Mouse (Mus musculus) C2C12 (cell line): ENCODE measurements at regions not wholly inside any gene's neighbourhood (a gene's known extent, or its start where the extent isn't known, plus 50 kb on each side); places are given as distances from the start of the nearest gene placed in this dataset.

Experiments used
- H3K27me3 ChIP-seq: one replicate; pipeline ENCODE4 v1.6.1; 2011; ENCODE audit not compliant: control insufficient read depth, insufficient read depth, insufficient read length
- H3K36me3 ChIP-seq: one replicate; pipeline ENCODE4 v1.6.1; 2011; ENCODE audit not compliant: control insufficient read depth, insufficient read depth
- H3K4me3 ChIP-seq: one replicate; pipeline ENCODE4 v1.5.1; 2011; ENCODE audit warnings: mild to moderate bottlenecking, control low read depth; ENCODE audit not compliant: poor library complexity, insufficient read depth, severe bottlenecking
- H3K79me2 ChIP-seq: one replicate; pipeline ENCODE4 v1.6.1; 2011; ENCODE audit not compliant: control insufficient read depth, insufficient read depth
- H3K79me3 ChIP-seq: one replicate; pipeline ENCODE4 v1.6.1; 2011; ENCODE audit warnings: low read depth, control low read depth
- H3ac ChIP-seq: one replicate; pipeline ENCODE3; 2011; ENCODE audit warnings: low read depth; ENCODE audit not compliant: control insufficient read depth, insufficient read length
- CEBPB ChIP-seq: IDR thresholded peaks from one replicate; pipeline ENCODE4 v1.6.1; 2011; ENCODE audit warnings: low read depth, mild to moderate bottlenecking, control low read depth, moderate library complexity
- CTCF ChIP-seq: IDR thresholded peaks from one replicate; pipeline ENCODE4 v1.5.1; 2011; ENCODE audit not compliant: control insufficient read depth, insufficient read depth, insufficient read length
- FOSL1 ChIP-seq: IDR thresholded peaks from one replicate; pipeline ENCODE4 v1.8.0; 2011; ENCODE audit warnings: mild to moderate bottlenecking, low read length; ENCODE audit not compliant: poor library complexity, insufficient read depth, severe bottlenecking
- MAX ChIP-seq: IDR thresholded peaks from one replicate; pipeline ENCODE4 v1.6.1; 2011; ENCODE audit warnings: mild to moderate bottlenecking, control low read depth
- MYOD1 ChIP-seq: IDR thresholded peaks from one replicate; pipeline ENCODE4 v1.6.1; 2011; ENCODE audit warnings: low read depth; ENCODE audit not compliant: control insufficient read depth, insufficient read length
- MYOG ChIP-seq: IDR thresholded peaks from one replicate; pipeline ENCODE4 v1.6.1; 2011; ENCODE audit not compliant: control insufficient read depth, insufficient read length; ENCODE audit errors: extremely low read depth
- USF1 ChIP-seq: IDR thresholded peaks from one replicate; pipeline ENCODE4 v1.6.1; 2011; ENCODE audit warnings: low read depth, mild to moderate bottlenecking, control low read depth, moderate library complexity

DNA sequence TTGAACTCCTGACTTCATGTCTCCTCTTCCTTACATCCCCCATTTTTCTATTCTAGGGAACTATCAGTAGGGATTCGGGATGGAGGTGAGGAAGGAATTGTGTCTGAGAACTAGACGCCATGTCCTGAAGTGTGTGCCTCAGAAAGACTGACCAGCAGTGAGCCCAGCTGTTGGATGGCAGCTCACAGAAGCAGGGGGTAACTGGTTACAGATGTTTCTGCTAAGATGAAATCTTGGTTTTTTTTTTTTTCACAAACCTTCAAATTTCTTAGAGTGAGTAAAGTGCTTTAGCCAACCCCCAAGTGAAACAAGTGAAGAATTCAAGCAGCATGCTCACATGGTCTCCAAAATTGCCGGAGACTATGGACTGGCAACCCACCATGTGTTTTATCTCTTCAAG lies 165.7 kb downstream of the Pmp22 start:
- TF ChIP-seq FOSL1, result no peak
- TF ChIP-seq MAX, result no peak
- TF ChIP-seq CTCF, result no peak
- no peak for TF ChIP-seq MYOG
- TF ChIP-seq USF1, result no peak
- no peak for TF ChIP-seq CEBPB
- TF ChIP-seq MYOD1, result no peak

GRCm38 (mm10) chr11:63296476-63296875 lies 167.7 kb downstream of the Pmp22 start:
- Histone ChIP-seq H3K79me3 (no peaks in the 10 kb centered on the region), H3ac (no peak overlapping the region), H3K4me3 (no peak overlapping the region), H3K27me3 (no peaks in the 10 kb centered on the region), H3K36me3 (no peaks in the 10 kb centered on the region), H3K79me2 (no peaks in the 10 kb centered on the region)
- TF ChIP-seq MYOD1, result no peak
- TF ChIP-seq USF1, result no peak
- no peak for TF ChIP-seq CTCF
- no peak for TF ChIP-seq MAX

More for the DNA sequence above, 165.7 kb downstream of the Pmp22 start:
- Histone ChIP-seq H3ac (no peak overlapping the region), H3K4me3 (no peak overlapping the region), H3K79me3 (no peaks in the 10 kb centered on the region), H3K36me3 (no peaks in the 10 kb centered on the region), H3K79me2 (no peaks in the 10 kb centered on the region), H3K27me3 (no peaks in the 10 kb centered on the region)

- TF ChIP-seq USF1 (no peak), MAX (no peak), CTCF (no peak), CEBPB (no peak), MYOG (no peak), MYOD1 (no peak), FOSL1 (no peak)
- Histone ChIP-seq H3K36me3 (no peaks in the 10 kb centered on the region), H3K4me3 (no peak overlapping the region), H3K79me3 (no peaks in the 10 kb centered on the region), H3K27me3 (peaks cover 4% of the 10 kb centered on the region), H3K79me2 (no peaks in the 10 kb centered on the region), H3ac (no peak overlapping the region)
Measured at GRCm38 (mm10) chr11:63299712-63300581, 171.2 kb downstream of the Pmp22 start.

GRCm38 (mm10) chr11:63325166-63325565 lies 196.4 kb downstream of the Pmp22 start:
- Histone ChIP-seq H3K79me2 (no peaks in the 10 kb centered on the region), H3K36me3 (no peaks in the 10 kb centered on the region), H3ac (no peak overlapping the region), H3K79me3 (no peaks in the 10 kb centered on the region), H3K27me3 (no peaks in the 10 kb centered on the region), H3K4me3 (no peak overlapping the region)
- TF ChIP-seq FOSL1 (no peak), MYOG (no peak), CTCF (no peak), MAX (no peak), MYOD1 (no peak), USF1 (no peak), CEBPB (no peak)

- Histone ChIP-seq H3K4me3 (no peak overlapping the region), H3K79me3 (no peaks in the 10 kb centered on the region), H3K27me3 (no peaks in the 10 kb centered on the region), H3K36me3 (no peaks in the 10 kb centered on the region), H3K79me2 (no peaks in the 10 kb centered on the region), H3ac (no peak overlapping the region)
- TF ChIP-seq FOSL1 (no peak), CTCF (no peak), USF1 (no peak), MYOD1 (no peak), MAX (no peak), CEBPB (no peak), MYOG (no peak)
Measured at GRCm38 (mm10) chr11:63326864-63327263, 198.1 kb downstream of the Pmp22 start.

GRCm38 (mm10) chr11:63337503-63337902 lies 208.7 kb downstream of the Pmp22 start:
- Histone ChIP-seq H3K79me3 (no peaks in the 10 kb centered on the region), H3ac (no peak overlapping the region), H3K36me3 (no peaks in the 10 kb centered on the region), H3K4me3 (no peak overlapping the region), H3K27me3 (no peaks in the 10 kb centered on the region), H3K79me2 (no peaks in the 10 kb centered on the region)
- TF ChIP-seq MYOG (no peak), CEBPB (no peak), MAX (no peak), FOSL1 (no peak), CTCF (no peak), USF1 (no peak), MYOD1 (no peak)
